ENCODE assay signal across 24 mouse cellular contexts in genomic region chr16:85474552-85475071, GRCm38 (mm10).
DNase-seq lines count a peak whose midpoint lies in the region; ATAC-seq lines count a peak whose summit lies in the region.
"Had no signal": no experiment of that assay in that cellular context is flagged by ENCODE, and none has a peak within 500 bp of the region (broad histone marks: within the 10 kb centered on the region; RNA-seq: fewer than 3 reads in every experiment).

No protein-coding gene starts in this region.

- no peak for ATAC-seq in midbrain, embryonic 13.5 days
- no peak for ATAC-seq in limb, embryonic 11.5 days (ENCODE audit: insufficient number of reproducible peaks, low FRiP score, low TSS enrichment, low read depth)
- ATAC-seq in midbrain, embryonic 16.5 days = peak; percentile 60; the same call in 1 of the 2 replicates
- ATAC-seq: forebrain, postnatal 0 days; lung, postnatal 0 days; Patski had no signal

- no peaks in the 10 kb centered on the region for H3K36me3 ChIP-seq in midbrain, embryonic 10.5 days
- no peaks in the 10 kb centered on the region for H3K36me3 ChIP-seq in midbrain, embryonic 13.5 days
- H3K36me3 ChIP-seq in limb, embryonic 11.5 days (ENCODE audit: control insufficient read depth, insufficient read depth, low read length) = no peaks in the 10 kb centered on the region
- H3K36me3 ChIP-seq in midbrain, embryonic 16.5 days (ENCODE audit: control insufficient read depth, insufficient read depth, low read length) = no peaks in the 10 kb centered on the region
- H3K36me3 ChIP-seq: forebrain, embryonic 10.5 days; G1E had no signal

- H3K4me3 ChIP-seq in midbrain, embryonic 10.5 days = no peak overlapping the region
- no peak overlapping the region for H3K4me3 ChIP-seq in midbrain, embryonic 13.5 days (replicated peaks)
- H3K4me3 ChIP-seq in limb, embryonic 11.5 days (ENCODE audit: low read depth, low read length) = no peak overlapping the region
- H3K4me3 ChIP-seq in midbrain, embryonic 16.5 days (ENCODE audit: low read depth, low read length) = no peak overlapping the region
- H3K4me3 ChIP-seq: forebrain, embryonic 10.5 days; left cerebral cortex, adult 2 months had no signal

- H3K9ac ChIP-seq in midbrain, embryonic 13.5 days (replicated peaks) = no peak overlapping the region
- no peak overlapping the region for H3K9ac ChIP-seq in limb, embryonic 11.5 days (ENCODE audit: low read length)
- no peak overlapping the region for H3K9ac ChIP-seq in midbrain, embryonic 16.5 days (ENCODE audit: low read depth, low read length)
- H3K9ac ChIP-seq: forebrain, postnatal 0 days had no signal

- H3K27ac ChIP-seq in midbrain, embryonic 10.5 days (replicated peaks) = 0 out of 2 replicates have a peak overlapping the region, but pooled peaks have one; percentile 38
- H3K27ac ChIP-seq in midbrain, embryonic 13.5 days = no peak overlapping the region
- H3K27ac ChIP-seq in limb, embryonic 11.5 days (replicated peaks; ENCODE audit: low read depth, low read length) = no peak overlapping the region
- peak overlapping the region; percentile 34; the same call in 1 of the 2 replicates for H3K27ac ChIP-seq in midbrain, embryonic 16.5 days (ENCODE audit: low read length)
- H3K27ac ChIP-seq: forebrain, embryonic 10.5 days; left cerebral cortex, adult 2 months had no signal

- H3K9me3 ChIP-seq in midbrain, embryonic 10.5 days (replicated peaks) = no peaks in the 10 kb centered on the region
- no peaks in the 10 kb centered on the region for H3K9me3 ChIP-seq in midbrain, embryonic 13.5 days
- H3K9me3 ChIP-seq in limb, embryonic 11.5 days (ENCODE audit: control insufficient read depth, low read length) = no peaks in the 10 kb centered on the region
- no peaks in the 10 kb centered on the region for H3K9me3 ChIP-seq in midbrain, embryonic 16.5 days (replicated peaks; ENCODE audit: control insufficient read depth, low read length, poor library complexity, severe bottlenecking)
- H3K9me3 ChIP-seq: forebrain, embryonic 10.5 days had no signal

- DNase-seq in heart, adult 8-10 months (ENCODE audit: low spot score) = peak; percentile 9
- no peak for DNase-seq in heart, postnatal 25 days (ENCODE audit: low spot score)
- no peak for DNase-seq in midbrain, embryonic 10.5 days (ENCODE audit: low spot score)
- peak; percentile 32 for DNase-seq in limb, embryonic 11.5 days (ENCODE audit: low spot score)
- DNase-seq in gastrocnemius, adult 8-10 months (ENCODE audit: low spot score in 2 of 2) = no peak
- DNase-seq: adrenal gland, adult 2 months; B cell, adult 2 months; cerebellum, adult 18-20 months; cerebellum, postnatal 36 days; forebrain, postnatal 0 days; gastrocnemius, postnatal 36 days; kidney, adult 11 months; left cerebral cortex, postnatal 4 days; right cerebral cortex, postnatal 25 days; spleen, adult 18-20 months had no signal

- intact Hi-C loops in heart, postnatal 25 days (cut with DNase I) = no loop called here

- H3K27me3 ChIP-seq in midbrain, embryonic 10.5 days (ENCODE audit: low read depth, poor library complexity, severe bottlenecking) = no peaks in the 10 kb centered on the region
- no peaks in the 10 kb centered on the region for H3K27me3 ChIP-seq in midbrain, embryonic 13.5 days
- no peaks in the 10 kb centered on the region for H3K27me3 ChIP-seq in limb, embryonic 11.5 days (ENCODE audit: control insufficient read depth, insufficient read depth, low read length)
- no peaks in the 10 kb centered on the region for H3K27me3 ChIP-seq in midbrain, embryonic 16.5 days (ENCODE audit: control insufficient read depth, insufficient read depth, low read depth, low read length)
- H3K27me3 ChIP-seq: CH12.LX had no signal

- WGBS in midbrain, embryonic 10.5 days = 72% methylated on average over 5 of the region's 5 CpGs
- 61% methylated on average over 5 of the region's 5 CpGs for WGBS in midbrain, embryonic 13.5 days
- 32% methylated on average over 5 of the region's 5 CpGs for WGBS in limb, embryonic 11.5 days
- 50% methylated on average over 5 of the region's 5 CpGs for WGBS in midbrain, embryonic 16.5 days

- H3K4me2 ChIP-seq in midbrain, embryonic 13.5 days (replicated peaks) = no peak overlapping the region
- H3K4me2 ChIP-seq in limb, embryonic 11.5 days (ENCODE audit: low read depth, severe bottlenecking) = no peak overlapping the region
- no peak overlapping the region for H3K4me2 ChIP-seq in midbrain, embryonic 16.5 days (ENCODE audit: low read length)
- H3K4me2 ChIP-seq: heart, embryonic 11.5 days had no signal

- H3K4me1 ChIP-seq in midbrain, embryonic 10.5 days = no peaks in the 10 kb centered on the region
- no peaks in the 10 kb centered on the region for H3K4me1 ChIP-seq in midbrain, embryonic 13.5 days (replicated peaks)
- 0 out of 2 replicates have a peak, but pooled peaks cover 6% of the 10 kb centered on the region for H3K4me1 ChIP-seq in limb, embryonic 11.5 days (ENCODE audit: control insufficient read depth, insufficient read depth, low read length)
- 0 out of 2 replicates have a peak, but pooled peaks cover 4% of the 10 kb centered on the region for H3K4me1 ChIP-seq in midbrain, embryonic 16.5 days (ENCODE audit: control insufficient read depth, insufficient read depth, low read length)

Comparison
In these comparisons a context has a peak if more than half of its experiments do, and no peak if none do; other contexts are left out.
1. DNase-seq: peak in heart, adult 8-10 months (single experiment) and limb, embryonic 11.5 days (single experiment); none in heart, postnatal 25 days (single experiment), midbrain, embryonic 10.5 days (single experiment) and gastrocnemius, adult 8-10 months (0 of 2).
2. H3K27ac ChIP-seq: peak in midbrain, embryonic 10.5 days (single experiment) and midbrain, embryonic 16.5 days (single experiment); none in midbrain, embryonic 13.5 days (single experiment) and limb, embryonic 11.5 days (single experiment).